Mouse (Mus musculus): Measurements from ENCODE around the gene Setd1b. TPM values are rescaled to one million over a fixed set of nuclear protein-coding genes. Genes with fewer than 3 reads are reported as not detected.

Setd1b gene
- total RNA-seq (2014; rRNA removed): 5.3 and 5.9 TPM in 2 replicates
- polyA plus RNA-seq (2015; fragmentation: Nextera tagmentation; extraction: Ambion mirVana): 7.2 and 8.8 TPM in 2 replicates

DNA sequence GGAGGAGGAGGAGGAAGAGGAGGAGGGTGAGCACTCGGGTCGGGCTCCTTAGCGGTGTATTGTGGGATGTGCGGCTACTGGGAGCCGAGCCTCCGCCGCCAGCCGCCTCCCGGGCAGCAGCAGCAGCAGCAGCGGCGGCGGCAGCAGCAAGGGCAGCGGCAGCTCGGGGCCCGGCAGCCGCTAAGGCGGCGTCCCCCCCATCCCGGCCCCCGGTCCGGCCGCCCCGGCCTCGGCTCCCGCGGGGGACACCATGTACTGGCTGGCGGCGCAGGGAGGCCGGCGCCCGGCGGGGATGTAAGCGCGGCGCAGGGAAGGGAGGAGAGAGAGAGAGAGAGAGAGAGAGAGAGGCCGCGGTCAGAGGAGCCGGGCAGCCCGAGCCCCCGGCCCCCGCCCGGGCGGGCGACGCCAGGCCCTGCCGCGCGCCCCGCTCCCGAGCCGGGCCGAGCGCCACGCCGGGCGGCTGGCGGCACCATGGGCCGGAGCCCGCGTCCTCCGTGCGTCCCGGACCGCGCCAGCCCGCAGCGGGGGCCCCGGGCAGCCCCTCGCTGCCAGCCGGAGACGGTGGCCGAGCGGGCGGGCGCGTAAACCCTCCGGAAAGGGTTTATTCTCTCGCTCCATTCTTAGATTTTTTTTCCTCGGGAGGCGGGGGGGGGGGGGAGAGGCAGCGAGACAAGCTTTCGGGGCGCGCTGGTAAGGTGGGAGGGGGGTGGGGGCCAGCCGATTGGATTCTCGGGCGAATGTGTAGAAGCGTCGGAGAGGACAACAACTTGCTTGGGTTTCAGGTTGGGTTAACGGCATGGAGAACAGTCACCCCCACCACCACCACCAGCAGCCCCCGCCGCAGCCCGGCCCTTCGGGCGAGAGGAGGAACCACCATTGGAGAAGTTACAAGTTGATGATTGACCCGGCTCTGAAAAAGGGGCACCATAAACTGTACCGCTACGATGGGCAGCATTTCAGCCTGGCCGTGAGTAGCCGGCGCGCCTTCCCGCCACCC, at the start of gene Setd1b:
Gene Setd1b, plus strand, starts transcription at position 33 of the 997 bp plus-strand sequence.
- H3K27me3 ChIP-seq (ENCODE audit: insufficient read depth, low read length): no peaks in the 10 kb centered on the region
- peak within 1 kb of the TSS; percentile 97 for H3K9ac ChIP-seq (replicated peaks; ENCODE audit: low read length, poor library complexity, severe bottlenecking)
- WGBS: under 1% methylated on average over 52 of the region's 103 CpGs
- peak within 1 kb of the TSS; percentile 91 for H3K4me3 ChIP-seq (ENCODE audit: low read depth, low read length)
- DNase-seq (ENCODE audit: low spot score) (peak; percentile 53), ATAC-seq (ENCODE audit: low FRiP score) (no peak)
- H3K36me3 ChIP-seq (ENCODE audit: insufficient read depth, low read length): peaks cover 18% of the 10 kb centered on the region
- peaks cover 14% of the 10 kb centered on the region; the same call in 1 of the 2 replicates for H3K4me1 ChIP-seq (ENCODE audit: insufficient read depth, low read length)
- no peaks in the 10 kb centered on the region for H3K9me3 ChIP-seq (ENCODE audit: low read length)
- H3K4me2 ChIP-seq (ENCODE audit: low read depth, low read length, poor library complexity, severe bottlenecking): peak within 1 kb of the TSS; percentile 99
- H3K27ac ChIP-seq (ENCODE audit: low read depth, low read length): peak within 1 kb of the TSS; percentile 99
- no peak for TF ChIP-seq CTCF (IDR thresholded peaks at IDR 0.05)

DNA sequence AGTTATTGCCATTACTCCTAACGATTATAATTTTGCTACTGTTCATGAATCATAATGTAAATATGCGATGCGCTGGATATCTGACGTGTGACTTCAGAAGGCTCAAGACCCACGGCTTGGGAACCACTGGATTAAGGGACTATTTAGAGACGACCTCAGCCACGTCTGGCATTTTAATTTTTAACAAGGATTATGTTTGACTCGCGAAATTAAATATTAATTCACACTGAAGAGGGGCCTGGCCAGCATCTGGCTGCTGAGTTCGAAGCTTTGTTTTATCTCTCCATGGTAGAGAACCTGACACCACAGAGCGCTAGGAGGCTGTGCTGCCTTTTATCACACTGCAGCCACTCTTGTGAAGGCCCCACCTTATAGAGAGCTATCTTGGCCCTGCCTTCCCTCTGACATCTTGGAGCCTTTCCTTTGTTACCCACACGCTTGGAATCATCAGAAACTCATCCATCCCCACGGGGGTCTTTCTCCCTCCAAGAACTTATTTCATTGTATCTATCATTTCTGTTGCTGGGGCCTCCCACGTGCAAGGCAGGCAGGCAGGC, 48.8 kb upstream of the Setd1b start:
- Histone ChIP-seq H3K36me3 (ENCODE audit: insufficient read depth, low read length) (no peaks in the 10 kb centered on the region), H3K4me2 (ENCODE audit: low read depth, low read length, poor library complexity, severe bottlenecking) (no peak overlapping the region), H3K9me3 (ENCODE audit: low read length) (no peaks in the 10 kb centered on the region), H3K9ac (replicated peaks; ENCODE audit: low read length, poor library complexity, severe bottlenecking) (no peak overlapping the region), H3K27me3 (ENCODE audit: insufficient read depth, low read length) (no peaks in the 10 kb centered on the region), H3K4me1 (ENCODE audit: insufficient read depth, low read length) (no peaks in the 10 kb centered on the region), H3K27ac (ENCODE audit: low read depth, low read length) (no peak overlapping the region), H3K4me3 (ENCODE audit: low read depth, low read length) (no peak overlapping the region)
- 61% methylated on average over 14 of the region's 14 CpGs for WGBS
- ATAC-seq (ENCODE audit: low FRiP score) (no peak), DNase-seq (ENCODE audit: low spot score) (no peak)
- no peak for TF ChIP-seq CTCF (IDR thresholded peaks at IDR 0.05)

DNA sequence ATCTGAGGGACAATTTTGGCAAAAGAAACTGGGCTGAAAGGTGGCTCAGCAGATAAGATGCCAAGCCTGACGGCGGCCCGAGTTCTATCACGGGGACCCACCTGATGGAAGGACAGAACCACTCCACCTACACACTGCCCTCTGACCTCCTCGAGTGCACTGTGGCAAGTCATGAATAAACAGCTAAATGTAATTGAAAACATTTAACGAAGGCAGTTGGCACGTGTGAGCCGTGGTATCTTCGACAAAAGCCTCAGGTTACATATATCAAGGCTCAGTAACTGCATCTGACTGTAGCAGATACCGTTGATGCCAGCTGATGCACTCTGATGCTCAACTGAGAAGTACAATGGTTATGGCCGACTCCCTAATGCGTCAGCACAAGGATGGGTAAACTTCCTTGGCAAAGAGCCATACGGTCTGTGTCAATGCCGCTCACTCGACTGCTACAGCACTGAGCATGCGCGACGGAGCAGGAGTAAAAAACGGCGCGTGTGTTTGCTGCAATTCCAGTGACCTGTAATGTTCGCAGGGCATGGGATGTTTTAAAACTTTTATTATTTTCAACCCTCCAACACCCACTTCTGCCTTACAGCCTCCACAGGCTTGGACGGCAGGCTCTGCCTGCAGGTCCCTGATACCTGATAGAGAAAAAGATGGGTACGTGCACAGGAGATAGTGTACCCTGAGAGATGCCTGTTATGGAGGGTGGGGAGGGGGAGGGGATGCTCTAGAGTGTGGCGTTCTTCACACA, 47.6 kb upstream of the Setd1b start:
- 84% methylated on average over 25 of the region's 25 CpGs for WGBS
- DNase-seq (ENCODE audit: low spot score): peak; percentile 66

DNA sequence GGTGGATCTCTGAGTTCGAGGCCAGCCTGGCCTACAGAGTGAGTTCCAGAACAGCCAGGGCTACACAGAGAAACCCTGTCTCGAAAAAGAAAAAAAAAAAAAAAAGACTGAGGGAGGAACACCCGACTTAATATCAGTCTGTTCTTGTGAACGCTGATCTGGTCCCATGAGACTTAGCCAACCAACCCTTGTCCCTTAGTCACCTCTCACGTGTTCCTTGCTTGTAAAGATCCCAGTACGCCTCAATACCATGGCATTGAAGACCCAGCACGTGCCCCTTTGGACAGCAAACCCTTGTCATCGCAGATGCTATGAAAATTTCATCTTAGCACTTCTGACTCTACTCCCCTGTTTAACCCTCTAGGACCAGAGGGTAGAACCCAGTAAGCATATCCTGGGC, 45.7 kb upstream of the Setd1b start:
- Histone ChIP-seq H3K27me3 (ENCODE audit: insufficient read depth, low read length) (no peaks in the 10 kb centered on the region), H3K36me3 (ENCODE audit: insufficient read depth, low read length) (peaks cover 14% of the 10 kb centered on the region), H3K9me3 (ENCODE audit: low read length) (no peaks in the 10 kb centered on the region), H3K27ac (ENCODE audit: low read depth, low read length) (no peak overlapping the region), H3K4me3 (ENCODE audit: low read depth, low read length) (no peak overlapping the region), H3K4me1 (ENCODE audit: insufficient read depth, low read length) (no peaks in the 10 kb centered on the region), H3K4me2 (ENCODE audit: low read depth, low read length, poor library complexity, severe bottlenecking) (no peak overlapping the region), H3K9ac (replicated peaks; ENCODE audit: low read length, poor library complexity, severe bottlenecking) (no peak overlapping the region)
- WGBS: 93% methylated on average over 8 of the region's 8 CpGs
- no peak for DNase-seq (ENCODE audit: low spot score)
- TF ChIP-seq CTCF (IDR thresholded peaks at IDR 0.05): no peak
- ATAC-seq (ENCODE audit: low FRiP score): no peak

More for the DNA sequence above, 47.6 kb upstream of the Setd1b start:
- no peaks in the 10 kb centered on the region for H3K4me1 ChIP-seq (ENCODE audit: insufficient read depth, low read length)
- ATAC-seq (ENCODE audit: low FRiP score): no peak
- H3K9me3 ChIP-seq (ENCODE audit: low read length): no peaks in the 10 kb centered on the region
- H3K9ac ChIP-seq (replicated peaks; ENCODE audit: low read length, poor library complexity, severe bottlenecking): no peak overlapping the region
- no peak overlapping the region for H3K27ac ChIP-seq (ENCODE audit: low read depth, low read length)
- no peak overlapping the region for H3K4me3 ChIP-seq (ENCODE audit: low read depth, low read length)
- TF ChIP-seq CTCF (IDR thresholded peaks at IDR 0.05): no peak
- H3K4me2 ChIP-seq (ENCODE audit: low read depth, low read length, poor library complexity, severe bottlenecking): no peak overlapping the region
- no peaks in the 10 kb centered on the region for H3K27me3 ChIP-seq (ENCODE audit: insufficient read depth, low read length)
- H3K36me3 ChIP-seq (ENCODE audit: insufficient read depth, low read length): peaks cover 3% of the 10 kb centered on the region; the same call in 1 of the 2 replicates

DNA sequence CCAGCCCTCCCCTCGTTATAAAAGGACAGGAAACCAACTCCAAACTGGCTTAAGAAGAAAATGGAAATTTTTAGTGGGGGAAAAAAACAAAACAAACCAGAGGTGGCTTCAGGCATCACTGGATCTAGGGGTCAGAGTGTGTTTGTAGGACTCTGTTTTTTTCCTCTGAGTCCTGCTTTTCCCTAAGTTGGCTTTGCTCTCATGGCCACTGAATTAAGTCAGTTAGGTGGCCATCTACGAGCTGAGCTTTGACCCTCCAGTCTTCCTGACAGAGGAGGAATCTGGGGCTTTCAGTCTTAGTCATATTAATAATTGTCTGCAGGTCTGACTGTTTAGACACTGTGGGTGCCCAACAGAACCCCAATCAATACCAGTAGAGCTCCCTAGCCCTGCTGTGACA, 43.5 kb upstream of the Setd1b start:
- no peaks in the 10 kb centered on the region for H3K4me1 ChIP-seq (ENCODE audit: insufficient read depth, low read length)
- ATAC-seq (ENCODE audit: low FRiP score): no peak

More for the DNA sequence above, 43.5 kb upstream of the Setd1b start:
- WGBS: 78% methylated on average over 2 of the region's 2 CpGs
- no peak overlapping the region for H3K9ac ChIP-seq (replicated peaks; ENCODE audit: low read length, poor library complexity, severe bottlenecking)
- H3K36me3 ChIP-seq (ENCODE audit: insufficient read depth, low read length): peaks cover 19% of the 10 kb centered on the region
- H3K4me3 ChIP-seq (ENCODE audit: low read depth, low read length): no peak overlapping the region
- H3K4me2 ChIP-seq (ENCODE audit: low read depth, low read length, poor library complexity, severe bottlenecking): no peak overlapping the region
- no peaks in the 10 kb centered on the region for H3K27me3 ChIP-seq (ENCODE audit: insufficient read depth, low read length)
- DNase-seq (ENCODE audit: low spot score): no peak
- TF ChIP-seq CTCF (IDR thresholded peaks at IDR 0.05): no peak
- H3K9me3 ChIP-seq (ENCODE audit: low read length): no peaks in the 10 kb centered on the region
- no peak overlapping the region for H3K27ac ChIP-seq (ENCODE audit: low read depth, low read length)
